Mouse (Mus musculus): ENCODE measurements around the gene Zfp523. TPM values are rescaled to one million over a fixed set of nuclear protein-coding genes. Genes with fewer than 3 reads are reported as not detected.

Gene Zfp523
- total and polyA plus RNA-seq, 3 experiments: 29.5 to 53.0 TPM; not detected in 1

DNA sequence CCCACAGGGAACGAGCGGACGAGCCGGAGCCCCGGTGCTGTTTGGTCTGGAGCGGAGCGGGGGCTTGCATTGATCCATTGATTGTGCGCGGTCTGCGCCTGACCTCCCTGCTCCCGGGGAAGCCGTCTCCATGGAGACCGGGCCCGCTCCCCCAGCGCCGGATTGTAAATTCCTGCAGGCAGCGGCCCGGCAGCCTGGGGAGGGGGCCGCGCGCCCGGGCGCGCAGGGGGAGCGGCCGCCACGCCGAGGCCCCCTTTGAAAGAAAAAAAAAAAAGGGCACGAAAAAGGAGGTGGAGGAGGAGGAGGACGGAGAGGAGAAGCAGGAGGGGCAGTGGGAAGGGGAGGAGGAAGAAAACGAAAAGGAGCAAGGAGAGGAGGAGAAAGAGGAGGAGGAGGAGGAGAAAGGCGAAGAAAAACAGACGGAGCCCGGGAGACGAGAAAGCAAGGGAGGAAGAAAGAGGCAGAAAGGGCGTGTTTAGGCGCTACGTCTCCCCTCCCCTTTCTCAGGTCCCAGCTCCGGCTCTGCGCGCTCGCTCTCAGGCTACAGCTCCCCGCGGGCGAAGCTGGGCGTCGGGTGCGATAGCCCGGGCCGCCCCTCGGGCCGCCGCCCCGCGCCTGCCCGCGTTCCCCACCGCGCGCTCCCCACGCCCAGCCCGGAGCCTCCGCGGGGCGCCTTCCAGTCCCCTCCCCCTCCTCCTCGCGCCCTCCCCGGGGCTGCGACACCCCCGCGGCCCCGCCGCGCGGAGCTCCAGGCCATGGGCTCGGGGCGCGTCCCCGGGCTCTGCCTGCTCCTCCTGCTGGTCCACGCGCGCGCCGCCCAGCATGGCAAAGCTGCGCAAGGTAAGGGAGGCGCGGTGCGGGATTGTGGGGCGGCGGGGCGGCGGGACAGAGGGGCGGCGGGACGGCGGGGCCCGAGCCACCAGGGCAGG, 34.9 kb upstream of the Zfp523 start, which contains the start of gene Scube3 (continued):
- TF ChIP-seq RCOR1 (IDR thresholded peaks at IDR 0.05; ENCODE audit: low read depth, low read length): no peak
- TF ChIP-seq MYB (IDR thresholded peaks at IDR 0.05; ENCODE audit: low read depth, low read length): no peak

DNA sequence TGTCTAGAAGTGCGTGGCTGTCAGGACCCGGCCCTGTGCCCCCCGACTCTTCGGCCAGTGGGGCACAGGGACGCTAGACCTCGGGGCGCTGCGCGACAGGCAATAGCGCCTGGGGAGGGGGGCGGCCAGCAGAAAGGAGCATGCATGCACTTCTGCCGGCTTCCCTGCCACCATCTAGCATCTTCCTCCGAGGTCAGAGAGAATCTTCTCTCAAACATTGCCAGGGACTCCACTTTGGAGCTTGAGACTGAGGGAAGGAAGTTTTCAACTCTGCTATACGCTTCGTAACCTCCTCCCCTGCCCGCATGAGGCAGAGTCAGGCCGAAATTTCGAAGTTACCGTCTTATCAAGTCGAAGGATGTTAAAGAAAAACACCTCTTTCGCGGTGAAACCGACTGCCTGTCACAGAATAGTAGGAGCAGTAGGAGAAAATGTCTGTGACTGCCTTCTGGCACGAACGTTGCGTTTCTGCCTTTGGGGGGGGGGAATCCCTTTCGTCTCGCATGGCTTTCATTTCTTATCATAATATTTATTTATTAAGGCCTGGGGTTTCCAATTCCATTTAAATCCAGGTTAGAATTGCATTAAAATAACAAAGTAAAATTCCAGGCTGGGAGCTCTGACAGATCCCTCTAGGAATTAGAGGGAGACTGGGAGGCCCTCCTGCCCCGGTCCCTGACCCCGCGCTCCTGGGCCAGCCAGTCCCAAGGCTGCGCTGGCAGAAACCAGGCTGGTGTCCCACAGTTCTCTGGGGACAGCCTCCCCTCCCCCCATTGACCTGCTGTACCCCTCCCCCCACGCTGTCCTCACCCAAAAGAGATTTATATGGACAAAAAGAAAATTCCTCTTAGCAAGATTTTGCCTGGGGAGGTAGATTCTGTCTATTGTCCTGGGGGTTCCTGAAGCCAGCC, 34.0 kb upstream of the Zfp523 start:
- H3K4me1 ChIP-seq (ENCODE audit: control insufficient read depth in 1 of 2, insufficient read depth in 2 of 2, low read length in 2 of 2): no peaks in the 10 kb centered on the region
- no peaks in the 10 kb centered on the region for H3K36me3 ChIP-seq (ENCODE audit: control insufficient read depth in 1 of 2, insufficient read depth in 2 of 2, low read length in 2 of 2)
- no peak for DNase-seq (ENCODE audit: low read depth, low spot score)
- no peak overlapping the region for H3K27ac ChIP-seq (ENCODE audit: control insufficient read depth, low read depth, low read length)
- no peak for TF ChIP-seq MAX (IDR thresholded peaks at IDR 0.05; ENCODE audit: low read length)
- TF ChIP-seq JUND (IDR thresholded peaks at IDR 0.05; ENCODE audit: low read depth, low read length): no peak
- no peak for TF ChIP-seq GABPA (IDR thresholded peaks at IDR 0.05; ENCODE audit: low read depth, low read length)
- no peak for TF ChIP-seq ETS1 (IDR thresholded peaks at IDR 0.05; ENCODE audit: low read depth, low read length)
- TF ChIP-seq EP300 (IDR thresholded peaks at IDR 0.05; ENCODE audit: low read depth in 1 of 2, low read length in 2 of 2): no peak
- TF ChIP-seq MYC (IDR thresholded peaks at IDR 0.05; ENCODE audit: low read depth, low read length): no peak
- no peak for TF ChIP-seq BHLHE40 (IDR thresholded peaks at IDR 0.05; ENCODE audit: borderline replicate concordance, low read depth, low read length)
- no peak for TF ChIP-seq TAL1 (IDR thresholded peaks at IDR 0.05; ENCODE audit: low read length)
- no peak for TF ChIP-seq USF2 (IDR thresholded peaks at IDR 0.05; ENCODE audit: borderline replicate concordance in 1 of 2, insufficient read depth in 1 of 2, low read depth in 1 of 2, low read length in 2 of 2)
- TF ChIP-seq KAT2A (conservative IDR thresholded peaks at IDR 0.05; ENCODE audit: low read depth, low read length): no peak
- TF ChIP-seq USF1 (IDR thresholded peaks at IDR 0.05; ENCODE audit: low read depth, low read length): no peak
- no peaks in the 10 kb centered on the region for H3K79me2 ChIP-seq (ENCODE audit: control insufficient read depth, insufficient read depth, low read length, poor library complexity)
- no peak overlapping the region for H3K4me3 ChIP-seq (ENCODE audit: control insufficient read depth in 1 of 2, insufficient read depth in 1 of 2, low read depth in 2 of 2, low read length in 2 of 2)
- H3K27me3 ChIP-seq (ENCODE audit: control insufficient read depth in 1 of 2, insufficient read depth in 2 of 2, low read length in 2 of 2): no peaks in the 10 kb centered on the region; a peak in 1 of 4 replicates
- no peak overlapping the region for H3K9ac ChIP-seq (ENCODE audit: control insufficient read depth, low read depth, low read length, poor library complexity, severe bottlenecking)
- H3K9me3 ChIP-seq (replicated peaks; ENCODE audit: insufficient read depth, low read length): no peaks in the 10 kb centered on the region

DNA sequence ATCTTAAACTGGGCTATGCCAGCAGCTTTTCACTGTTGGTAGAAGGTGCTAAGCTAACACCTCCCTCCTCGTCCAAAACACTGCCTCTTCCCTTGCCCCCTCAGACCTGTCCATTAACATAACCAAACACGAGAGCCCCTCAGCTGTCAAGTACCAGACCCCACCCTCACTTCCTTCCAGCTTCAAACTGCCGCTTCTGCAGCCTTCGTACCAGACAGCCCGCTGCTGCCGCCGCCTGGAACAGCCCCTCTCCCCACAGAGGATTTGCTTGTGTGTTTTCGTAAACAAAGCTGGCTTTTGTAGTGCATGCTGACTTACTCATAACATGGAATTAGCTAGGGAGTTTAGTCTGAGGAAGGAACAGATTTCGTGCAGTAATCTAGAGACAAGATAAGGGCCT, 33.2 kb upstream of the Zfp523 start:
- no peak overlapping the region for H3K4me3 ChIP-seq (ENCODE audit: control insufficient read depth in 1 of 2, insufficient read depth in 1 of 2, low read depth in 2 of 2, low read length in 2 of 2)
- H3K79me2 ChIP-seq (ENCODE audit: control insufficient read depth, insufficient read depth, low read length, poor library complexity): no peaks in the 10 kb centered on the region
- H3K4me1 ChIP-seq (ENCODE audit: control insufficient read depth in 1 of 2, insufficient read depth in 2 of 2, low read length in 2 of 2): no peaks in the 10 kb centered on the region
- H3K9ac ChIP-seq (ENCODE audit: control insufficient read depth, low read depth, low read length, poor library complexity, severe bottlenecking): no peak overlapping the region
- H3K27me3 ChIP-seq (ENCODE audit: control insufficient read depth in 1 of 2, insufficient read depth in 2 of 2, low read length in 2 of 2): no peaks in the 10 kb centered on the region; a peak in 1 of 4 replicates
- H3K36me3 ChIP-seq (ENCODE audit: control insufficient read depth in 1 of 2, insufficient read depth in 2 of 2, low read length in 2 of 2): no peaks in the 10 kb centered on the region
- TF ChIP-seq ZC3H11A (IDR thresholded peaks at IDR 0.05; ENCODE audit: low read depth, low read length) (no peak), EP300 (IDR thresholded peaks at IDR 0.05; ENCODE audit: low read depth in 1 of 2, low read length in 2 of 2) (no peak), ZMIZ1 (IDR thresholded peaks at IDR 0.05; ENCODE audit: low read depth, low read length) (no peak), MXI1 (IDR thresholded peaks at IDR 0.05; ENCODE audit: low read depth, low read length) (no peak), POLR2A (IDR thresholded peaks at IDR 0.05; ENCODE audit: control insufficient read depth in 1 of 2, insufficient read depth in 1 of 2, low read depth in 1 of 2, low read length in 2 of 2, poor library complexity in 1 of 2) (no peak), SMC3 (IDR thresholded peaks at IDR 0.05; ENCODE audit: low read depth, low read length) (no peak), GABPA (IDR thresholded peaks at IDR 0.05; ENCODE audit: low read depth, low read length) (no peak), BHLHE40 (IDR thresholded peaks at IDR 0.05; ENCODE audit: borderline replicate concordance, low read depth, low read length) (no peak), MAX (IDR thresholded peaks at IDR 0.05; ENCODE audit: low read length) (no peak), CHD2 (IDR thresholded peaks at IDR 0.05; ENCODE audit: low read length) (no peak), MAZ (IDR thresholded peaks at IDR 0.05; ENCODE audit: low read depth, low read length) (no peak), SIN3A (IDR thresholded peaks at IDR 0.05; ENCODE audit: low read length) (no peak), TAL1 (IDR thresholded peaks at IDR 0.05; ENCODE audit: low read length) (no peak)
- no peaks in the 10 kb centered on the region for H3K9me3 ChIP-seq (replicated peaks; ENCODE audit: insufficient read depth, low read length)
- H3K27ac ChIP-seq (ENCODE audit: control insufficient read depth, low read depth, low read length): no peak overlapping the region
- no peak for DNase-seq (ENCODE audit: low read depth, low spot score)
